Mouse (Mus musculus): ENCODE results near the gene Kif13a. TPM values are rescaled to one million over a fixed set of nuclear protein-coding genes. Genes with fewer than 3 reads are reported as not detected.

Gene Kif13a
- total and polyA plus RNA-seq, 3 experiments = 1.2 to 1.7 TPM; not detected in 1

DNA sequence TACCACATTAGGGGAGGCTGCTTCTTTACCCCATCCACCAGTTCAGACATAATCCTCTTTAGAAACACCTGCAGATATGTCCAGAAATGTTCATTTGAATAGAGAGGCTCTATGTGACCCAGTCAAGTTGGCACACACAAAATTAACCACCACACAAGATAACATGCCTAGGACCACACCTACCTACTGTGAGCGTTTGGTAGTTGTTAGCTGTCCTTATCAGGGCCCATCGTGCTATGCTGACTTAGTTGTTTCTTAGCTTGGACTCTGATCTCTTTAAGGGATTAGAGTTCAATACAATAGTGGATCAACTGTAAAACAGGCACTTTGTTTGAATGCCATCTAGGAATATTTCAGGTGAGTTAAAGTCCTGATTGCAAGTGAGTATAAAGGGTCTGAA is 20.1 kb upstream of the Kif13a start:
- no peak overlapping the region for H3K9ac ChIP-seq (ENCODE audit: control insufficient read depth, low read depth, low read length, poor library complexity, severe bottlenecking)
- no peak overlapping the region for H3K4me3 ChIP-seq (ENCODE audit: control insufficient read depth in 1 of 2, insufficient read depth in 1 of 2, low read depth in 2 of 2, low read length in 2 of 2)
- H3K36me3 ChIP-seq (ENCODE audit: control insufficient read depth in 1 of 2, insufficient read depth in 2 of 2, low read length in 2 of 2) = no peaks in the 10 kb centered on the region
- no peak overlapping the region for H3K27ac ChIP-seq (ENCODE audit: control insufficient read depth, low read depth, low read length)
- H3K4me1 ChIP-seq (ENCODE audit: control insufficient read depth in 1 of 2, insufficient read depth in 2 of 2, low read length in 2 of 2) = no peaks in the 10 kb centered on the region
- no peaks in the 10 kb centered on the region for H3K9me3 ChIP-seq (replicated peaks; ENCODE audit: insufficient read depth, low read length)
- H3K79me2 ChIP-seq (ENCODE audit: control insufficient read depth, insufficient read depth, low read length, poor library complexity) = no peaks in the 10 kb centered on the region
- DNase-seq (ENCODE audit: low read depth, low spot score) = no peak
- peaks cover 0 to 2% of the 10 kb centered on the region in 2 experiments; a peak in 1 of 4 replicates for H3K27me3 ChIP-seq (ENCODE audit: control insufficient read depth in 1 of 2, insufficient read depth in 2 of 2, low read length in 2 of 2)
- TF ChIP-seq TBP (IDR thresholded peaks at IDR 0.05; ENCODE audit: low read depth, low read length) (no peak), SIN3A (IDR thresholded peaks at IDR 0.05; ENCODE audit: low read length) (no peak), E2F4 (IDR thresholded peaks at IDR 0.05; ENCODE audit: borderline replicate concordance, low read depth, low read length) (no peak), MXI1 (IDR thresholded peaks at IDR 0.05; ENCODE audit: low read depth, low read length) (no peak), UBTF (IDR thresholded peaks at IDR 0.05; ENCODE audit: borderline replicate concordance, insufficient read depth, low read depth, low read length) (no peak), TCF12 (IDR thresholded peaks at IDR 0.05; ENCODE audit: low read depth, low read length) (no peak), ELF1 (IDR thresholded peaks at IDR 0.05; ENCODE audit: low read depth, low read length) (no peak), KAT2A (conservative IDR thresholded peaks at IDR 0.05; ENCODE audit: low read depth, low read length) (no peak), RCOR1 (IDR thresholded peaks at IDR 0.05; ENCODE audit: low read depth, low read length) (no peak), HCFC1 (IDR thresholded peaks at IDR 0.05; ENCODE audit: low read depth, low read length) (no peak), MAZ (IDR thresholded peaks at IDR 0.05; ENCODE audit: low read depth, low read length) (no peak), TAL1 (IDR thresholded peaks at IDR 0.05; ENCODE audit: low read length) (no peak), ZMIZ1 (IDR thresholded peaks at IDR 0.05; ENCODE audit: low read depth, low read length) (no peak), CHD1 (IDR thresholded peaks at IDR 0.05; ENCODE audit: low read depth, low read length) (no peak), JUND (IDR thresholded peaks at IDR 0.05; ENCODE audit: low read depth, low read length) (no peak), MYC (IDR thresholded peaks at IDR 0.05; ENCODE audit: low read depth, low read length) (no peak), POLR2AphosphoS5 (IDR thresholded peaks at IDR 0.05; ENCODE audit: borderline replicate concordance, low read depth, low read length) (no peak), BHLHE40 (IDR thresholded peaks at IDR 0.05; ENCODE audit: borderline replicate concordance, low read depth, low read length) (no peak)

DNA sequence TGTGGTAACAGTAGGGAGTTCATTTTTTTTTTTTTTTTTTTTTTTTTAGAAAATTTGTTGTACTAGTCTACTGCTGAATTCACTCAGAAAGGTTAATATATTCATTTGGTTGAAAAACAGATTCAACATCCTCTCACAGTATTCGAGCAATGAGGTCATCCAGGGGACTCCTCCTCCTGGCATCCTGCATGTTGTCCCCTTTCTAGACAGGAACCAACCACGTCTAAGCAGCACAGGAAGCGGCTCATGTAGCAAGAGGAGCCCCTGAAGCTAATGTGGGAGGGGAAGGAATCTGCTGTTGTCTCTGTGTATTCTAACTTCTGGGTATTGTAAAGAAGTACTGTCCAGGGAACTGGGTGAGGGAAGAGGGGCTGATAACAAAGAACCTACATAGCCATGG is 18.4 kb upstream of the Kif13a start:
- Histone ChIP-seq H3K27me3 (ENCODE audit: control insufficient read depth in 1 of 2, insufficient read depth in 2 of 2, low read length in 2 of 2) (peaks cover 0 to 2% of the 10 kb centered on the region in 2 experiments; a peak in 1 of 4 replicates), H3K9me3 (replicated peaks; ENCODE audit: insufficient read depth, low read length) (no peaks in the 10 kb centered on the region), H3K4me1 (ENCODE audit: control insufficient read depth in 1 of 2, insufficient read depth in 2 of 2, low read length in 2 of 2) (no peaks in the 10 kb centered on the region), H3K27ac (ENCODE audit: control insufficient read depth, low read depth, low read length) (no peak overlapping the region), H3K9ac (ENCODE audit: control insufficient read depth, low read depth, low read length, poor library complexity, severe bottlenecking) (no peak overlapping the region), H3K79me2 (ENCODE audit: control insufficient read depth, insufficient read depth, low read length, poor library complexity) (no peaks in the 10 kb centered on the region), H3K36me3 (ENCODE audit: control insufficient read depth in 1 of 2, insufficient read depth in 2 of 2, low read length in 2 of 2) (no peaks in the 10 kb centered on the region), H3K4me3 (ENCODE audit: control insufficient read depth in 1 of 2, insufficient read depth in 1 of 2, low read depth in 2 of 2, low read length in 2 of 2) (no peak overlapping the region)
- TF ChIP-seq ZNF384 (IDR thresholded peaks at IDR 0.05; ENCODE audit: low read depth, low read length) = no peak
- no peak for TF ChIP-seq CHD2 (IDR thresholded peaks at IDR 0.05; ENCODE audit: low read length)
- no peak for TF ChIP-seq BHLHE40 (IDR thresholded peaks at IDR 0.05; ENCODE audit: borderline replicate concordance, low read depth, low read length)
- TF ChIP-seq ZKSCAN1 (IDR thresholded peaks at IDR 0.05; ENCODE audit: low read depth, low read length) = no peak
- no peak for TF ChIP-seq GABPA (IDR thresholded peaks at IDR 0.05; ENCODE audit: low read depth, low read length)
- no peak for TF ChIP-seq MYB (IDR thresholded peaks at IDR 0.05; ENCODE audit: low read depth, low read length)
- TF ChIP-seq RAD21 (IDR thresholded peaks at IDR 0.05; ENCODE audit: low read depth, low read length) = no peak
- no peak for TF ChIP-seq USF2 (IDR thresholded peaks at IDR 0.05; ENCODE audit: borderline replicate concordance in 1 of 2, insufficient read depth in 1 of 2, low read depth in 1 of 2, low read length in 2 of 2)
- no peak for TF ChIP-seq MAFK (IDR thresholded peaks at IDR 0.05; ENCODE audit: borderline replicate concordance, low read depth, low read length)
- TF ChIP-seq NRF1 (IDR thresholded peaks at IDR 0.05; ENCODE audit: insufficient read depth, low read depth, low read length, poor library complexity, severe bottlenecking) = no peak
- no peak for TF ChIP-seq POLR2AphosphoS5 (IDR thresholded peaks at IDR 0.05; ENCODE audit: borderline replicate concordance, low read depth, low read length)
- no peak for TF ChIP-seq ETS1 (IDR thresholded peaks at IDR 0.05; ENCODE audit: low read depth, low read length)
- DNase-seq (ENCODE audit: low read depth, low spot score) = no peak

Data from MEL (cell line).